9 mouse cellular contexts compared by ENCODE assay signal in the genomic region with DNA sequence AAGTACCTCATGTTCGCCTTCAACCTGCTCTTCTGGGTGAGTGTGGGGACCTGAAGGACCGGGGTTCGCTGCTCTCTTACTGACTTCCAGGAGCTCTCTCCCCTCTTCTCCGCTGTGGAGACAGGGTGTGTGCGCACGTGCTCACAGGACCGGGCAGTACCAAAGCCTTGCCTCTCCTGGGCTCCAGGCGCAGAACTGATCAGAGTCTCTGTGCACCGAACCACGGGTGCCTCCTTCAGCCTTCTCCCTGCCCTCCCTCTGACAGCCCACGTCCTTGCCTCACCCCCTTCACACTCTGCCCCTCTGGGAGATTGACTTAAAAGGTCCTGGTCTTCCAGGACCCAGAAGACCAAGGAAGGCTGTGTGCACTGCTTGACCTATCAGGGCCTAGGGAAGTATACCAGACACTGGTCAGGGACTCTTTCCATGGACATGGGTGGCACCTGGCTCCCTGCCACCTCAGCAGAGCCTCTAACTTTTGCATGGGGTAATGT. TPM values are rescaled to one million over a fixed set of nuclear protein-coding genes. Genes with fewer than 3 reads are reported as not detected.
DNase-seq lines count a peak whose midpoint lies in the region; ATAC-seq lines count a peak whose summit lies in the region.
"Had no signal": no experiment of that assay in that cellular context is flagged by ENCODE, and none has a peak within 500 bp of the region (broad histone marks: within the 10 kb centered on the region; RNA-seq: fewer than 3 reads in every experiment).

No protein-coding gene starts in this region.

- ATAC-seq in heart, embryonic 12.5 days (ENCODE audit: insufficient number of reproducible peaks, low FRiP score): no peak
- 0 out of 2 replicates have a peak, but pooled peaks have one; percentile 6 for ATAC-seq in forebrain, embryonic 15.5 days (replicated peaks)
- ATAC-seq in liver, embryonic 16.5 days (ENCODE audit: low read depth): no peak

- intact Hi-C loops in heart, postnatal 14 days (cut with DNase I): no loop called here

- no peaks in the 10 kb centered on the region for H3K36me3 ChIP-seq in heart, embryonic 12.5 days
- H3K36me3 ChIP-seq in forebrain, embryonic 15.5 days: no peaks in the 10 kb centered on the region
- H3K36me3 ChIP-seq in liver, embryonic 16.5 days (ENCODE audit: control insufficient read depth, insufficient read depth): peaks cover 6% of the 10 kb centered on the region; the same call in 1 of the 2 replicates

- DNase-seq in heart, postnatal 14 days: no peak
- peak; percentile 18 for DNase-seq in Muller cell, postnatal 12 days (ENCODE audit: inconsistent ontology term)
- DNase-seq in retina, embryonic 14.5 days (ENCODE audit: low spot score): no peak
- DNase-seq in ovary, postnatal 10 days (ENCODE audit: low spot score): no peak
- DNase-seq in thymus, postnatal 36 days: no peak

- peak overlapping the region; percentile 80 for H3K9ac ChIP-seq in heart, embryonic 12.5 days
- peak overlapping the region; percentile 63 for H3K9ac ChIP-seq in forebrain, embryonic 15.5 days (replicated peaks)
- H3K9ac ChIP-seq in liver, embryonic 16.5 days (ENCODE audit: low read depth, low read length): peak overlapping the region; percentile 31; the same call in 1 of the 2 replicates

- H3K4me3 ChIP-seq in heart, embryonic 12.5 days: peak overlapping the region; percentile 59
- peak overlapping the region; percentile 64 for H3K4me3 ChIP-seq in forebrain, embryonic 15.5 days
- peak overlapping the region; percentile 55 for H3K4me3 ChIP-seq in liver, embryonic 16.5 days (ENCODE audit: low read depth, low read length)

- no peak overlapping the region for H3K27ac ChIP-seq in heart, embryonic 12.5 days (ENCODE audit: poor library complexity, severe bottlenecking)
- no peak overlapping the region for H3K27ac ChIP-seq in forebrain, embryonic 15.5 days (replicated peaks)
- H3K27ac ChIP-seq in liver, embryonic 16.5 days (ENCODE audit: low read length): no peak overlapping the region

- no peaks in the 10 kb centered on the region for H3K9me3 ChIP-seq in heart, embryonic 12.5 days (replicated peaks)
- no peaks in the 10 kb centered on the region for H3K9me3 ChIP-seq in forebrain, embryonic 15.5 days
- no peaks in the 10 kb centered on the region for H3K9me3 ChIP-seq in liver, embryonic 16.5 days (replicated peaks; ENCODE audit: control insufficient read depth, low read length)

- H3K4me2 ChIP-seq in heart, embryonic 12.5 days: peak overlapping the region; percentile 98
- H3K4me2 ChIP-seq in forebrain, embryonic 15.5 days (replicated peaks): peak overlapping the region; percentile 91
- H3K4me2 ChIP-seq in liver, embryonic 16.5 days (ENCODE audit: low read depth, low read length): peak overlapping the region; percentile 77

- H3K4me1 ChIP-seq in heart, embryonic 12.5 days (replicated peaks): peaks cover 50% of the 10 kb centered on the region
- peaks cover 33% of the 10 kb centered on the region for H3K4me1 ChIP-seq in forebrain, embryonic 15.5 days
- peaks cover 33% of the 10 kb centered on the region for H3K4me1 ChIP-seq in liver, embryonic 16.5 days (ENCODE audit: control insufficient read depth, low read depth, low read length)

- WGBS in heart, embryonic 12.5 days: 17% methylated on average over 11 of the region's 11 CpGs
- WGBS in forebrain, embryonic 15.5 days: 2% methylated on average over 11 of the region's 11 CpGs
- WGBS in liver, embryonic 16.5 days (ENCODE audit: insufficient replicate concordance): 52% methylated on average over 11 of the region's 11 CpGs

- peaks cover 13% of the 10 kb centered on the region for H3K27me3 ChIP-seq in heart, embryonic 12.5 days (replicated peaks)
- no peaks in the 10 kb centered on the region; the same call in 1 of the 2 replicates for H3K27me3 ChIP-seq in forebrain, embryonic 15.5 days
- H3K27me3 ChIP-seq in liver, embryonic 16.5 days (ENCODE audit: control insufficient read depth, insufficient read depth, low read depth, low read length): peaks cover 26% of the 10 kb centered on the region

RNA-seq across cellular contexts. Expression of a gene that starts 7.5 kb away (rescaled TPM):
- 57.5 and 57.6 TPM in 2 replicates for polyA plus RNA-seq in heart, embryonic 12.5 days (2016; fragmentation: Nextera tagmentation; extraction: Ambion mirVana)
- total RNA-seq in heart, postnatal 14 days (2021): 10 to 100 TPM; 24.0 to 31.2 TPM
- 25.6 and 27.3 TPM in 2 replicates for polyA plus RNA-seq in forebrain, embryonic 15.5 days (2015; fragmentation: Nextera tagmentation; extraction: Ambion mirVana)
- polyA plus RNA-seq in liver, embryonic 16.5 days (2015; fragmentation: Nextera tagmentation; extraction: Ambion mirVana): 46.1 and 47.2 TPM in 2 replicates

RNA-seq across cellular contexts. Expression of a gene that starts 7.6 kb away (rescaled TPM):
- 60.7 and 64.7 TPM in 2 replicates for polyA plus RNA-seq in heart, embryonic 12.5 days (2016; fragmentation: Nextera tagmentation; extraction: Ambion mirVana)
- 10 to 100 TPM; 69.8 to 71.4 TPM for total RNA-seq in heart, postnatal 14 days (2021)
- polyA plus RNA-seq in forebrain, embryonic 15.5 days (2015; fragmentation: Nextera tagmentation; extraction: Ambion mirVana): 68.3 and 73.2 TPM in 2 replicates
- 36.4 and 39.2 TPM in 2 replicates for polyA plus RNA-seq in liver, embryonic 16.5 days (2015; fragmentation: Nextera tagmentation; extraction: Ambion mirVana)

RNA-seq across cellular contexts. Expression of a gene that starts 15.4 kb away (rescaled TPM):
- 27.4 and 30.6 TPM in 2 replicates for polyA plus RNA-seq in heart, embryonic 12.5 days (2016; fragmentation: Nextera tagmentation; extraction: Ambion mirVana)
- 100 to 1,000 TPM; 258 to 268 TPM for total RNA-seq in heart, postnatal 14 days (2021)
- polyA plus RNA-seq in forebrain, embryonic 15.5 days (2015; fragmentation: Nextera tagmentation; extraction: Ambion mirVana): 15.9 and 18.6 TPM in 2 replicates
- polyA plus RNA-seq in liver, embryonic 16.5 days (2015; fragmentation: Nextera tagmentation; extraction: Ambion mirVana): 5.3 and 6.9 TPM in 2 replicates

RNA-seq across cellular contexts. Expression of a gene that starts 21.7 kb away (rescaled TPM):
- polyA plus RNA-seq in heart, embryonic 12.5 days (2016; fragmentation: Nextera tagmentation; extraction: Ambion mirVana): 16.6 and 17.5 TPM in 2 replicates
- total RNA-seq in heart, postnatal 14 days (2021): 10 to 100 TPM; 25.2 to 27.9 TPM
- polyA plus RNA-seq in forebrain, embryonic 15.5 days (2015; fragmentation: Nextera tagmentation; extraction: Ambion mirVana): 5.0 and 8.5 TPM in 2 replicates
- polyA plus RNA-seq in liver, embryonic 16.5 days (2015; fragmentation: Nextera tagmentation; extraction: Ambion mirVana): 3.7 and 4.8 TPM in 2 replicates
- polyA plus RNA-seq: G1E had no signal

RNA-seq across cellular contexts. Expression of a gene that starts 27.6 kb away (rescaled TPM):
- polyA plus RNA-seq in heart, embryonic 12.5 days (2016; fragmentation: Nextera tagmentation; extraction: Ambion mirVana): 42.3 and 43.3 TPM in 2 replicates
- 100 to 1,000 TPM; 351 to 430 TPM for total RNA-seq in heart, postnatal 14 days (2021)
- polyA plus RNA-seq in forebrain, embryonic 15.5 days (2015; fragmentation: Nextera tagmentation; extraction: Ambion mirVana): 21.5 and 22.0 TPM in 2 replicates
- 14.9 and 15.5 TPM in 2 replicates for polyA plus RNA-seq in liver, embryonic 16.5 days (2015; fragmentation: Nextera tagmentation; extraction: Ambion mirVana)
